ENCODE assay signal across 27 mouse cellular contexts in genomic region chr7:82379765-82380164, GRCm38 (mm10). TPM values are rescaled to one million over a fixed set of nuclear protein-coding genes. Genes with fewer than 3 reads are reported as not detected.
A peak's percentile ranks its signal among the peaks of the same experiment; 100 is the strongest.
DNase-seq lines count a peak whose midpoint lies in the region; ATAC-seq and TF ChIP-seq lines count a peak whose summit lies in the region.
"Had no signal": no experiment of that assay in that cellular context is flagged by ENCODE, and none has a peak within 500 bp of the region (broad histone marks: within the 10 kb centered on the region; RNA-seq: fewer than 3 reads in every experiment).

No protein-coding gene starts in this region.

- dilution Hi-C loops in CH12.LX (cut with MboI; ENCODE audit: extremely low pct_ligation_motif_present, extremely low pct_unique_long_range_greater_than_20kb, low sequenced_read_pairs) = no loop called here

- TF ChIP-seq EP300 in CH12.LX (IDR thresholded peaks at IDR 0.05; ENCODE audit: low read length) = no peak

- WGBS in heart, embryonic 11.5 days (ENCODE audit: insufficient replicate concordance) = 58% methylated on average over 7 of the region's 7 CpGs
- WGBS in heart, embryonic 15.5 days = 43% methylated on average over 7 of the region's 7 CpGs
- WGBS in hindbrain, embryonic 14.5 days = 85% methylated on average over 7 of the region's 7 CpGs

- no peak for ATAC-seq in heart, embryonic 11.5 days (replicated peaks; ENCODE audit: insufficient number of reproducible peaks, low FRiP score, low TSS enrichment)
- ATAC-seq in heart, embryonic 15.5 days (replicated peaks; ENCODE audit: insufficient number of reproducible peaks, insufficient read depth, low FRiP score, low read depth) = peak; percentile 35; the same call in 1 of the 2 replicates
- no peak for ATAC-seq in hindbrain, embryonic 14.5 days (ENCODE audit: low FRiP score)
- ATAC-seq in megakaryocyte, adult 5-6 weeks (ENCODE audit: poor library complexity, severe bottlenecking) = no peak
- ATAC-seq: forebrain, embryonic 13.5 days; hindbrain, embryonic 16.5 days; intestine, embryonic 15.5 days; midbrain, embryonic 15.5 days had no signal

- no peak overlapping the region for H3K4me3 ChIP-seq in heart, embryonic 11.5 days (ENCODE audit: low read depth, low read length)
- H3K4me3 ChIP-seq in CH12.LX (replicated peaks in 1 of 3; ENCODE audit: low read depth in 2 of 3, low read length in 2 of 3, poor library complexity in 1 of 3) = no peak overlapping the region
- no peak overlapping the region for H3K4me3 ChIP-seq in heart, embryonic 15.5 days
- no peak overlapping the region for H3K4me3 ChIP-seq in hindbrain, embryonic 14.5 days (replicated peaks; ENCODE audit: low read length)
- H3K4me3 ChIP-seq: forebrain, embryonic 13.5 days; intestine, embryonic 15.5 days; limb, embryonic 15.5 days; liver, embryonic 13.5 days; midbrain, embryonic 10.5 days; midbrain, embryonic 15.5 days had no signal

- H3K9ac ChIP-seq in heart, embryonic 11.5 days (ENCODE audit: low read depth, low read length) = no peak overlapping the region
- H3K9ac ChIP-seq in CH12.LX (ENCODE audit: insufficient read depth, low read depth) = no peak overlapping the region
- no peak overlapping the region for H3K9ac ChIP-seq in heart, embryonic 15.5 days
- H3K9ac ChIP-seq in hindbrain, embryonic 14.5 days = no peak overlapping the region
- H3K9ac ChIP-seq: forebrain, embryonic 13.5 days; intestine, embryonic 15.5 days; limb, embryonic 15.5 days; liver, embryonic 13.5 days; midbrain, embryonic 15.5 days had no signal

- peaks cover 10% of the 10 kb centered on the region; the same call in 1 of the 2 replicates for H3K4me1 ChIP-seq in heart, embryonic 11.5 days (ENCODE audit: control insufficient read depth, insufficient read depth, low read length)
- H3K4me1 ChIP-seq in CH12.LX (ENCODE audit: control insufficient read depth in 1 of 2, insufficient read depth in 2 of 2) = peaks cover 0 to 4% of the 10 kb centered on the region in 2 experiments; a peak in 1 of 4 replicates
- peaks cover 10% of the 10 kb centered on the region for H3K4me1 ChIP-seq in heart, embryonic 15.5 days (replicated peaks)
- no peaks in the 10 kb centered on the region for H3K4me1 ChIP-seq in hindbrain, embryonic 14.5 days (replicated peaks; ENCODE audit: control insufficient read depth, insufficient read depth, low read length)
- H3K4me1 ChIP-seq: intestine, embryonic 15.5 days; liver, embryonic 13.5 days; midbrain, embryonic 10.5 days; midbrain, embryonic 15.5 days had no signal

- H3K9me3 ChIP-seq in heart, embryonic 11.5 days (replicated peaks; ENCODE audit: control insufficient read depth, low read length) = no peaks in the 10 kb centered on the region
- no peaks in the 10 kb centered on the region for H3K9me3 ChIP-seq in CH12.LX (replicated peaks; ENCODE audit: low read length)
- H3K9me3 ChIP-seq in heart, embryonic 15.5 days (replicated peaks) = no peaks in the 10 kb centered on the region
- no peaks in the 10 kb centered on the region for H3K9me3 ChIP-seq in hindbrain, embryonic 14.5 days (ENCODE audit: control insufficient read depth, low read length)
- H3K9me3 ChIP-seq: forebrain, embryonic 13.5 days; intestine, embryonic 15.5 days; limb, embryonic 15.5 days; liver, embryonic 13.5 days; midbrain, embryonic 10.5 days; midbrain, embryonic 15.5 days had no signal

- H3K27me3 ChIP-seq in heart, embryonic 11.5 days (ENCODE audit: control insufficient read depth, insufficient read depth, low read length) = no peaks in the 10 kb centered on the region
- H3K27me3 ChIP-seq in CH12.LX (replicated peaks) = peaks cover 3% of the 10 kb centered on the region
- no peaks in the 10 kb centered on the region for H3K27me3 ChIP-seq in heart, embryonic 15.5 days
- no peaks in the 10 kb centered on the region for H3K27me3 ChIP-seq in hindbrain, embryonic 14.5 days (ENCODE audit: control insufficient read depth, insufficient read depth, low read length)
- H3K27me3 ChIP-seq: forebrain, embryonic 13.5 days; intestine, embryonic 15.5 days; limb, embryonic 15.5 days; liver, embryonic 13.5 days; midbrain, embryonic 15.5 days had no signal

- DNase-seq in heart, adult 11 months = peak; percentile 97
- DNase-seq in CH12.LX (ENCODE audit: extremely low read depth) = no peak
- peak; percentile 21 for DNase-seq in heart, postnatal 4 days
- no peak for DNase-seq in hindbrain, embryonic 14.5 days (ENCODE audit: low spot score)
- DNase-seq: adrenal gland, postnatal 14 days; cerebellum, adult 11 months; cerebellum, adult 9-10 months; cerebellum, postnatal 36 days; kidney, adult 9 months; kidney, postnatal 10 days; layer of hippocampus, postnatal 36 days; left cerebral cortex, postnatal 4 days; liver, embryonic 13.5 days; lung, adult 2 months; lung, postnatal 14 days; right cerebral cortex, postnatal 25 days; thymus, postnatal 4 days had no signal

- no peak for TF ChIP-seq CTCF in CH12.LX (conservative IDR thresholded peaks at IDR 0.05 in 1 of 2, IDR thresholded peaks at IDR 0.05 in 1 of 2; ENCODE audit: low read depth in 2 of 2, low read length in 2 of 2)

- H3K4me2 ChIP-seq in heart, embryonic 11.5 days = no peak overlapping the region
- peak overlapping the region; percentile 50; the same call in 1 of the 2 replicates for H3K4me2 ChIP-seq in CH12.LX (ENCODE audit: insufficient read depth, low read depth, poor library complexity, severe bottlenecking)
- no peak overlapping the region for H3K4me2 ChIP-seq in heart, embryonic 15.5 days
- H3K4me2 ChIP-seq in hindbrain, embryonic 14.5 days (replicated peaks) = no peak overlapping the region
- H3K4me2 ChIP-seq: forebrain, embryonic 13.5 days; intestine, embryonic 15.5 days; limb, embryonic 15.5 days; liver, embryonic 13.5 days; midbrain, embryonic 15.5 days had no signal

- in situ Hi-C loops in CH12.LX (cut with MboI; ENCODE audit: low pct_ligation_motif_present, low pct_unique_long_range_greater_than_20kb, low sequenced_read_pairs) = no loop called here

- H3K79me2 ChIP-seq in CH12.LX (replicated peaks; ENCODE audit: control insufficient read depth, extremely low read depth, insufficient read depth, poor library complexity, severe bottlenecking) = no peaks in the 10 kb centered on the region

- H3K27ac ChIP-seq in heart, embryonic 11.5 days (ENCODE audit: low read depth, low read length) = no peak overlapping the region
- no peak overlapping the region for H3K27ac ChIP-seq in CH12.LX (ENCODE audit: insufficient read depth, low read depth)
- peak overlapping the region; percentile 6 for H3K27ac ChIP-seq in heart, embryonic 15.5 days
- H3K27ac ChIP-seq in hindbrain, embryonic 14.5 days = no peak overlapping the region
- H3K27ac ChIP-seq: forebrain, embryonic 13.5 days; intestine, embryonic 15.5 days; limb, embryonic 15.5 days; liver, embryonic 13.5 days; midbrain, embryonic 10.5 days; midbrain, embryonic 15.5 days had no signal

- TF ChIP-seq RAD21 in CH12.LX (IDR thresholded peaks at IDR 0.05; ENCODE audit: low read depth, low read length) = no peak

- TF ChIP-seq POLR2A in CH12.LX (IDR thresholded peaks at IDR 0.05; ENCODE audit: low read depth, low read length) = no peak

- no peaks in the 10 kb centered on the region for H3K36me3 ChIP-seq in heart, embryonic 11.5 days (ENCODE audit: control insufficient read depth, insufficient read depth, low read length)
- no peaks in the 10 kb centered on the region for H3K36me3 ChIP-seq in CH12.LX (replicated peaks in 1 of 2; ENCODE audit: control insufficient read depth in 1 of 2, insufficient read depth in 1 of 2, low read length in 1 of 2)
- no peaks in the 10 kb centered on the region for H3K36me3 ChIP-seq in heart, embryonic 15.5 days
- no peaks in the 10 kb centered on the region for H3K36me3 ChIP-seq in hindbrain, embryonic 14.5 days (replicated peaks; ENCODE audit: control insufficient read depth, insufficient read depth)
- H3K36me3 ChIP-seq: intestine, embryonic 15.5 days; limb, embryonic 15.5 days; liver, embryonic 13.5 days; midbrain, embryonic 10.5 days; midbrain, embryonic 15.5 days had no signal

TF ChIP-seq in CH12.LX, 34 proteins besides CTCF, POLR2A, EP300 and RAD21:
- TF ChIP-seq GABPA (IDR thresholded peaks at IDR 0.05; ENCODE audit: insufficient replicate concordance, low read depth, low read length) (no peak), POLR2AphosphoS2 (IDR thresholded peaks at IDR 0.05; ENCODE audit: low read depth, low read length) (no peak), TBP (conservative IDR thresholded peaks at IDR 0.05; ENCODE audit: low read depth, low read length) (no peak), ZC3H11A (IDR thresholded peaks at IDR 0.05; ENCODE audit: low read depth, low read length) (no peak), ETS1 (conservative IDR thresholded peaks at IDR 0.05; ENCODE audit: low read depth, low read length) (no peak), RCOR1 (conservative IDR thresholded peaks at IDR 0.05; ENCODE audit: low read depth, low read length) (no peak), JUN (IDR thresholded peaks at IDR 0.05; ENCODE audit: insufficient read depth, low read depth, low read length) (no peak)

RNA-seq across cellular contexts. Expression of gene Adamtsl3, which starts 44.3 kb away (rescaled TPM):
- 0.54 and 0.57 TPM in 2 replicates for polyA plus RNA-seq in heart, embryonic 11.5 days (2014; fragmentation: Nextera tagmentation; extraction: Ambion mirVana)
- total RNA-seq in CH12.LX (2012; rRNA removed) (not detected in 2 replicates), CH12.LX (2014; rRNA removed) (not detected in 2 replicates)
- polyA plus RNA-seq in CH12.LX (2012; ENCODE audit: insufficient read length, low read depth) = not detected in 2 replicates
- polyA plus RNA-seq in heart, embryonic 15.5 days (2015; fragmentation: Nextera tagmentation; extraction: Ambion mirVana) = 1.4 and 1.5 TPM in 2 replicates
- 10 to 100 TPM in 1 of 2 experiments, 1 to 10 TPM in 1; 7.0 to 12.6 TPM for total RNA-seq in heart, postnatal 4 days (2021)
- polyA plus RNA-seq in hindbrain, embryonic 14.5 days (2014; fragmentation: Nextera tagmentation; extraction: Ambion mirVana) = 1.0 and 1.2 TPM in 2 replicates
- 0.11 and 0.18 TPM in 2 replicates for total RNA-seq in megakaryocyte, adult 5-6 weeks (2015)
- total RNA-seq in megakaryocyte, adult 5-6 weeks (2017) = 0.15 and 0.16 TPM in 2 replicates
- total RNA-seq: neutrophil, adult 5-6 weeks had no signal
- polyA plus RNA-seq: midbrain, embryonic 10.5 days had no signal

Comparison
In these comparisons a context has a peak if more than half of its experiments do, and no peak if none do; other contexts are left out.
1. DNase-seq: peak in heart, adult 11 months (single experiment) and heart, postnatal 4 days (single experiment); none in CH12.LX (single experiment) and hindbrain, embryonic 14.5 days (single experiment).